Mouse (Mus musculus) G1E (cell line): Measurements from ENCODE around the gene Amdhd1.

ENCODE experiments used
- CTCF ChIP-seq: IDR thresholded peaks from 2 replicates; pipeline ENCODE4 v1.5.1; 2012; ENCODE audit warnings: low read depth, low read length, inconsistent platforms, mixed read lengths
- GATA1 ChIP-seq: IDR thresholded peaks from 2 replicates; pipeline ENCODE4 v1.6.1; 2012; ENCODE audit warnings: borderline replicate concordance, low read length, inconsistent platforms, mixed read lengths
- POLR2AphosphoS5 ChIP-seq: IDR thresholded peaks from 2 replicates; pipeline ENCODE4 v1.6.1; 2012; ENCODE audit warnings: low read depth, low read length, inconsistent platforms; ENCODE audit not compliant: insufficient replicate concordance
- TAL1 ChIP-seq: conservative IDR thresholded peaks from 2 replicates; pipeline ENCODE4 v1.6.1; 2012; ENCODE audit warnings: low read depth, low read length, inconsistent platforms, mixed read lengths

DNA sequence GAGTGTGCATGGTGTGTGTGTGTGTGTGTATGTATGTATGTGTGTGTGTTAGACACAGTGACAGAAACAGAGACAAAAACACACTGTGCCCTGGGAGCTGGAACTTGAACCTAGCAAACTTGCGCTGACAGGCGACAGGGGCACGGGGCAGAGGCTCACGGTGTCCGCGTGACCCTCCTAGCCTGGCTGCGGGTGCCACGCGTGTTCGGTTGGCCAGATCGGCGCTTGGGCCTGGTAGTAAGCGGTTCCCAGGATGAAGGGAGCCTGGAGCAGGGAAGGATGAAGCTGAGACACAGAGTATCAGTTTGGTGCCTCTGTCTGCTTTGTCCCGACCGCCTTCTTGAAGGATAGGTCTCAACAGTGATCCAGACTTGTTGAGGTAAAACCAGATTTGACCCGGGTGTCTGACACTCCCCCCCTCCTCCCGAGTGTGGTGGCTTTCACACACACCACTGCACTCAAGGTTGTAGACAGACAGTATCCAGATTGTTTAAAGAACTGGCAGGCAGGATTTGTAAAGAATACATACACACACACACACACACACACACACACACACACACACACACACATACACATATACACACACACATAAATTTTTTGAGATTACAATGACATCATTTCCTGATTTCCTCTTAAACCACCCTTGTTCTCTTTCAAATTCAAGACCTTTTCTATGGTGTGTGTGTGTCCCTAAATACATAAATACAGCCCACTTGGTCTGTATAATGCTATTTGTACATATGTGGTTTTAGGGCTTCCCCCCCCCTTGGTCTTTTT, 788 bp upstream of the Amdhd1 start, which contains the start of gene Ccdc38:
- TF ChIP-seq CTCF (no peak), POLR2AphosphoS5 (no peak), GATA1 (no peak), TAL1 (no peak)
